Mouse (Mus musculus): ENCODE results near the gene D6Ertd527e. TPM values are rescaled to one million over a fixed set of nuclear protein-coding genes. Genes with fewer than 3 reads are reported as not detected.
A peak's percentile ranks its signal among the peaks of the same experiment; 100 is the strongest.

Gene D6Ertd527e
- polyA plus RNA-seq, 1 experiment from 2014 or later, result 0.29 TPM

- no peaks in the 10 kb centered on the region for H3K4me1 ChIP-seq (replicated peaks; ENCODE audit: control insufficient read depth, insufficient read depth)
- no peak overlapping the region for H3K27ac ChIP-seq (replicated peaks)
- H3K9me3 ChIP-seq (ENCODE audit: control insufficient read depth, low read length), result no peaks in the 10 kb centered on the region
- H3K4me2 ChIP-seq (replicated peaks; ENCODE audit: low read depth), result no peak overlapping the region
- H3K4me3 ChIP-seq (ENCODE audit: low read depth, low read length), result no peak overlapping the region
- 0 out of 2 replicates have a peak, but pooled peaks cover 5% of the 10 kb centered on the region for H3K36me3 ChIP-seq (ENCODE audit: control insufficient read depth, insufficient read depth, low read length)
- H3K9ac ChIP-seq (ENCODE audit: low read length), result no peak overlapping the region
- ATAC-seq (ENCODE audit: low FRiP score, low TSS enrichment), result no peak
- TF ChIP-seq EP300 (optimal IDR thresholded peaks at IDR 0.05), result no peak
- no peak for TF ChIP-seq CTCF (IDR thresholded peaks at IDR 0.05; ENCODE audit: low read depth)
- no peaks in the 10 kb centered on the region for H3K27me3 ChIP-seq (ENCODE audit: control insufficient read depth, insufficient read depth, low read length)
- DNase-seq (ENCODE audit: low spot score), result no peak
- WGBS, result 77% methylated on average over 3 of the region's 3 CpGs
Measured at GRCm38 (mm10) chr6:87133520-87133919, 29.0 kb downstream of the D6Ertd527e start.

GRCm38 (mm10) chr6:87133966-87134546 is 29.5 kb downstream of the D6Ertd527e start:
- Histone ChIP-seq H3K4me2 (replicated peaks; ENCODE audit: low read depth) (no peak overlapping the region), H3K4me1 (replicated peaks; ENCODE audit: control insufficient read depth, insufficient read depth) (no peaks in the 10 kb centered on the region), H3K9me3 (ENCODE audit: control insufficient read depth, low read length) (no peaks in the 10 kb centered on the region), H3K9ac (ENCODE audit: low read length) (no peak overlapping the region), H3K27me3 (ENCODE audit: control insufficient read depth, insufficient read depth, low read length) (no peaks in the 10 kb centered on the region), H3K36me3 (ENCODE audit: control insufficient read depth, insufficient read depth, low read length) (0 out of 2 replicates have a peak, but pooled peaks cover 5% of the 10 kb centered on the region), H3K27ac (replicated peaks) (no peak overlapping the region), H3K4me3 (ENCODE audit: low read depth, low read length) (no peak overlapping the region)
- DNase-seq (ENCODE audit: low spot score), result no peak
- WGBS, result 75% methylated on average over 12 of the region's 12 CpGs
- no peak for TF ChIP-seq EP300 (optimal IDR thresholded peaks at IDR 0.05)
- no peak for TF ChIP-seq CTCF (IDR thresholded peaks at IDR 0.05; ENCODE audit: low read depth)
- ATAC-seq (ENCODE audit: low FRiP score, low TSS enrichment), result no peak

GRCm38 (mm10) chr6:87138479-87138878 is 33.9 kb downstream of the D6Ertd527e start:
- H3K4me3 ChIP-seq (ENCODE audit: low read depth, low read length), result no peak overlapping the region
- TF ChIP-seq EP300 (optimal IDR thresholded peaks at IDR 0.05) (no peak), CTCF (IDR thresholded peaks at IDR 0.05; ENCODE audit: low read depth) (no peak)
- no peak for DNase-seq (ENCODE audit: low spot score)
- H3K9me3 ChIP-seq (ENCODE audit: control insufficient read depth, low read length), result no peaks in the 10 kb centered on the region
- no peak overlapping the region for H3K4me2 ChIP-seq (replicated peaks; ENCODE audit: low read depth)
- H3K27ac ChIP-seq (replicated peaks), result no peak overlapping the region
- H3K27me3 ChIP-seq (ENCODE audit: control insufficient read depth, insufficient read depth, low read length), result no peaks in the 10 kb centered on the region
- H3K36me3 ChIP-seq (ENCODE audit: control insufficient read depth, insufficient read depth, low read length), result 0 out of 2 replicates have a peak, but pooled peaks cover 5% of the 10 kb centered on the region
- ATAC-seq (ENCODE audit: low FRiP score, low TSS enrichment), result no peak
- H3K9ac ChIP-seq (ENCODE audit: low read length), result no peak overlapping the region
- peaks cover 3% of the 10 kb centered on the region; the same call in 1 of the 2 replicates for H3K4me1 ChIP-seq (replicated peaks; ENCODE audit: control insufficient read depth, insufficient read depth)
- 81% methylated on average over 5 of the region's 5 CpGs for whole genome bisulfite sequencing

- DNase-seq (ENCODE audit: low spot score), result peak; percentile 39
- Histone ChIP-seq H3K36me3 (ENCODE audit: control insufficient read depth, insufficient read depth, low read length) (0 out of 2 replicates have a peak, but pooled peaks cover 5% of the 10 kb centered on the region), H3K9ac (ENCODE audit: low read length) (no peak overlapping the region), H3K27ac (replicated peaks) (no peak overlapping the region), H3K4me2 (replicated peaks; ENCODE audit: low read depth) (no peak overlapping the region), H3K9me3 (ENCODE audit: control insufficient read depth, low read length) (no peaks in the 10 kb centered on the region), H3K4me1 (replicated peaks; ENCODE audit: control insufficient read depth, insufficient read depth) (peaks cover 5% of the 10 kb centered on the region; the same call in 1 of the 2 replicates), H3K27me3 (ENCODE audit: control insufficient read depth, insufficient read depth, low read length) (no peaks in the 10 kb centered on the region), H3K4me3 (ENCODE audit: low read depth, low read length) (no peak overlapping the region)
- ATAC-seq (ENCODE audit: low FRiP score, low TSS enrichment), result peak; percentile 28; the same call in 1 of the 2 replicates
- TF ChIP-seq EP300 (optimal IDR thresholded peaks at IDR 0.05) (no peak), CTCF (IDR thresholded peaks at IDR 0.05; ENCODE audit: low read depth) (no peak)
- WGBS, result 50% methylated on average over 12 of the region's 12 CpGs
Measured at GRCm38 (mm10) chr6:87139796-87140553, 35.4 kb downstream of the D6Ertd527e start.

DNA sequence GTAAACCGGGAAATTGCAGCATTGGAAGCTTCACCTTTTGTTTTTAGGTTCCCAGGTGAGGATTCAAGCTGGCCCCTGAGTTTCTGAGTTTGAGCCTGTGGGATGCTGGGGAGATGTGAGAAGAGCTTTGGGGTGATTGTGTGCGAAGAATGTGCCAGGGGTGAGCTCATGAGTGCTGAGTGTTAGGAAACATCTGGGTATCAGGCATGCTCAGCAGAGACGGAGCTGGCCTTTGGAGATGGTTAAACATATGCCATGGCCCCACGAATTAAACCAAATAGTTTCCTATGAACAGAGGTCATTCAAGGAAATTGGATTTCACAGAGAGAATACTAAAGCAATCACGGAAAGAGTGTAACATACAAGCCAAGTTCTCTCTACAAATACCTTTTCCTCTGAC is 37.7 kb downstream of the D6Ertd527e start:
- Histone ChIP-seq H3K4me2 (replicated peaks; ENCODE audit: low read depth) (no peak overlapping the region), H3K9me3 (ENCODE audit: control insufficient read depth, low read length) (no peaks in the 10 kb centered on the region), H3K27me3 (ENCODE audit: control insufficient read depth, insufficient read depth, low read length) (no peaks in the 10 kb centered on the region), H3K4me1 (replicated peaks; ENCODE audit: control insufficient read depth, insufficient read depth) (peaks cover 5% of the 10 kb centered on the region; the same call in 1 of the 2 replicates), H3K9ac (ENCODE audit: low read length) (no peak overlapping the region), H3K4me3 (ENCODE audit: low read depth, low read length) (no peak overlapping the region), H3K27ac (replicated peaks) (no peak overlapping the region), H3K36me3 (ENCODE audit: control insufficient read depth, insufficient read depth, low read length) (peaks cover 2% of the 10 kb centered on the region; the same call in 1 of the 2 replicates)
- WGBS, result 61% methylated on average over 5 of the region's 5 CpGs
- no peak for DNase-seq (ENCODE audit: low spot score)
- no peak for ATAC-seq (ENCODE audit: low FRiP score, low TSS enrichment)
- TF ChIP-seq CTCF (IDR thresholded peaks at IDR 0.05; ENCODE audit: low read depth) (no peak), EP300 (optimal IDR thresholded peaks at IDR 0.05) (no peak)
